In the genomic region with DNA sequence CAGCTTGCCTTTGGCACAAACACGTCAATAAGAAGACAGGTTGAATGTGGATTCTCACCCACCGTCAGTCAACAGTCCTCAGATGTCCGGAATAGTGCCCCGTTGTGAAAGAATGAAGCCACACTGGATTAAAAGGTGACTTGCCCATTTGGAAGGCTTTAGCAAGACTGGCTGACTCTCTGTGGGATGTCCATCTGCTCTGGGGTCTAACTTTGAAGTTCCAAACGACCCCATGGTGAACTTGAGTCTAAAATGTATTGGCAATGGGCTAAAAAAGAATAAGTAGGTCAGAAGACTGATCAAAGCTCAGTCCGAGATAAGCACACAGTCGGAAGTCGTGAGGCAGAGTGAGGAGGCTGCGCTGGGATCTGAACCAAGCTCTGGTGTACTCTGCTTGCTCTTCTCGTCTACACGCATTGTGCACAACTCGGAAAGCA, we compare ENCODE assay signal across 26 mouse cellular contexts.
A peak's percentile ranks its signal among the peaks of the same experiment; 100 is the strongest.
DNase-seq lines count a peak whose midpoint lies in the region; ATAC-seq and TF ChIP-seq lines count a peak whose summit lies in the region.
"Had no signal": no experiment of that assay in that cellular context is flagged by ENCODE, and none has a peak within 500 bp of the region (broad histone marks: within the 10 kb centered on the region; RNA-seq: fewer than 3 reads in every experiment).

No protein-coding gene starts in this region.

- no peak for TF ChIP-seq EP300 in liver, postnatal 0 days (IDR thresholded peaks at IDR 0.05; ENCODE audit: low read depth)

- H3K27me3 ChIP-seq in neural tube, embryonic 15.5 days (replicated peaks) = no peaks in the 10 kb centered on the region
- no peaks in the 10 kb centered on the region for H3K27me3 ChIP-seq in liver, postnatal 0 days (ENCODE audit: insufficient read depth, low read length)
- H3K27me3 ChIP-seq: CH12.LX; forebrain, embryonic 15.5 days; kidney, embryonic 15.5 days; limb, embryonic 15.5 days; lung, embryonic 15.5 days; Patski had no signal

- no peak overlapping the region for H3K4me2 ChIP-seq in neural tube, embryonic 15.5 days
- H3K4me2 ChIP-seq in liver, postnatal 0 days (ENCODE audit: low read depth, low read length) = no peak overlapping the region
- H3K4me2 ChIP-seq: embryonic facial prominence, embryonic 15.5 days; forebrain, embryonic 15.5 days; heart, embryonic 11.5 days; kidney, embryonic 15.5 days; limb, embryonic 15.5 days; lung, embryonic 15.5 days had no signal

- no peaks in the 10 kb centered on the region for H3K36me3 ChIP-seq in neural tube, embryonic 15.5 days
- H3K36me3 ChIP-seq in liver, postnatal 0 days (replicated peaks; ENCODE audit: insufficient read depth, low read length) = no peaks in the 10 kb centered on the region
- H3K36me3 ChIP-seq: embryonic facial prominence, embryonic 15.5 days; forebrain, embryonic 15.5 days; G1E; kidney, embryonic 15.5 days; limb, embryonic 15.5 days; lung, embryonic 15.5 days had no signal

- no peak for TF ChIP-seq CTCF in left cerebral cortex, adult 2 months (IDR thresholded peaks at IDR 0.05)
- no peak for TF ChIP-seq CTCF in liver, postnatal 0 days (IDR thresholded peaks at IDR 0.05; ENCODE audit: low read depth)

- 82% methylated on average over 12 of the region's 12 CpGs for WGBS in neural tube, embryonic 15.5 days
- WGBS in liver, postnatal 0 days (ENCODE audit: insufficient replicate concordance) = 76% methylated on average over 12 of the region's 12 CpGs

- ATAC-seq in frontal cortex, adult (ENCODE audit: low TSS enrichment) = peak; percentile 51
- peak; percentile 27; the same call in 1 of the 2 replicates for ATAC-seq in neural tube, embryonic 15.5 days (ENCODE audit: low FRiP score)
- no peak for ATAC-seq in liver, postnatal 0 days
- ATAC-seq: forebrain, embryonic 15.5 days; Patski had no signal

- DNase-seq in frontal cortex, adult 2 months (ENCODE audit: extremely low spot score in 1 of 2, low spot score in 1 of 2) = no peak
- no peak for DNase-seq in left cerebral cortex, adult 2 months (ENCODE audit: extremely low spot score in 1 of 2, low spot score in 2 of 2)
- no peak for DNase-seq in left cerebral cortex, adult 18-20 months (ENCODE audit: low spot score in 2 of 2)
- peak; percentile 60 to 76 for DNase-seq in cerebellum, postnatal 10 days
- no peak for DNase-seq in liver, postnatal 0 days
- DNase-seq: adrenal gland, postnatal 36 days; B cell, adult 2 months; gastrocnemius, postnatal 14 days; kidney, adult 11 months; kidney, postnatal 36 days; left cerebral cortex, postnatal 4 days; lung, postnatal 36 days; retina, postnatal 1 day had no signal

- no peaks in the 10 kb centered on the region for H3K9me3 ChIP-seq in neural tube, embryonic 15.5 days (replicated peaks)
- H3K9me3 ChIP-seq in liver, postnatal 0 days (ENCODE audit: low read length) = no peaks in the 10 kb centered on the region
- H3K9me3 ChIP-seq: embryonic facial prominence, embryonic 15.5 days; forebrain, embryonic 15.5 days; G1E; kidney, embryonic 15.5 days; limb, embryonic 15.5 days; lung, embryonic 15.5 days had no signal

- H3K27ac ChIP-seq in left cerebral cortex, adult 2 months = peak overlapping the region; percentile 66; the same call in 1 of the 2 replicates
- peak overlapping the region; percentile 83 for H3K27ac ChIP-seq in neural tube, embryonic 15.5 days (replicated peaks)
- no peak overlapping the region for H3K27ac ChIP-seq in liver, postnatal 0 days (ENCODE audit: low read depth)
- H3K27ac ChIP-seq: embryonic facial prominence, embryonic 15.5 days; forebrain, embryonic 15.5 days; kidney, embryonic 15.5 days; limb, embryonic 15.5 days; liver, embryonic 14.5 days; lung, embryonic 15.5 days had no signal

- no peak overlapping the region for H3K9ac ChIP-seq in neural tube, embryonic 15.5 days (replicated peaks)
- H3K9ac ChIP-seq in liver, postnatal 0 days (replicated peaks) = no peak overlapping the region
- H3K9ac ChIP-seq: embryonic facial prominence, embryonic 15.5 days; forebrain, embryonic 15.5 days; kidney, embryonic 15.5 days; limb, embryonic 15.5 days; liver, embryonic 14.5 days; lung, embryonic 15.5 days had no signal

- intact Hi-C loops in left cerebral cortex, adult 2 months (cut with DNase I) = loop anchor here (5.0 kb wide), 1 partner anchor 58 kb away; no protein-coding TSS in a partner anchor

- H3K4me1 ChIP-seq in neural tube, embryonic 15.5 days = peaks cover 22% of the 10 kb centered on the region
- peaks cover under 1% of the 10 kb centered on the region; the same call in 1 of the 2 replicates for H3K4me1 ChIP-seq in liver, postnatal 0 days (ENCODE audit: insufficient read depth)
- H3K4me1 ChIP-seq: lung, embryonic 15.5 days had no signal

- H3K4me3 ChIP-seq in left cerebral cortex, adult 2 months = no peak overlapping the region
- H3K4me3 ChIP-seq in neural tube, embryonic 15.5 days (replicated peaks) = no peak overlapping the region
- no peak overlapping the region for H3K4me3 ChIP-seq in liver, postnatal 0 days (ENCODE audit: low read depth, low read length)
- H3K4me3 ChIP-seq: embryonic facial prominence, embryonic 15.5 days; forebrain, embryonic 15.5 days; kidney, embryonic 15.5 days; limb, embryonic 15.5 days; lung, embryonic 15.5 days; megakaryocyte, embryonic 14.5 days had no signal

Comparison
In these comparisons a context has a peak if more than half of its experiments do, and no peak if none do; other contexts are left out.
1. DNase-seq: peak in cerebellum, postnatal 10 days (2 of 2); none in frontal cortex, adult 2 months (0 of 2), left cerebral cortex, adult 2 months (0 of 2), left cerebral cortex, adult 18-20 months (0 of 2) and liver, postnatal 0 days (single experiment).